ENCODE assay signal across 17 mouse cellular contexts in the genomic region with DNA sequence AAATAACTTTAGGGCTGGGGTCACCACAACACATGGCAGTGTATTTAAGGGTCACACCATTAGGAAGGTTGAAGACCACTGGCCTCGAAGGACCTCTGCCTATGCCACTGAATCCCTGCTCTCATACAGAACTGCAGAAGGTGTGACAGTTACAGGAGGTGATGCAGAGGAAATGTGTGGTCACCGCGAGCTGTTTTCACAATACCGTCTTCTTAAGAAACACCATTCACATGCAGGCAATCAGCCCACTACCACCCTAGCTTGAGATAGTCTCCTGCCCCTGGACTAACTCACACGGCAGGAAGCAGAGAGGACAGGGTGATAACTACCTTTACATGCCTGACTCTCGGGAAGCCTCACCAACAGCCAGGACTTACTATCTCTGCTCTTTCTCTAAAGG. TPM values are rescaled to one million over a fixed set of nuclear protein-coding genes. Genes with fewer than 3 reads are reported as not detected.
DNase-seq lines count a peak whose midpoint lies in the region; ATAC-seq and TF ChIP-seq lines count a peak whose summit lies in the region.
"Had no signal": no experiment of that assay in that cellular context is flagged by ENCODE, and none has a peak within 500 bp of the region (broad histone marks: within the 10 kb centered on the region; RNA-seq: fewer than 3 reads in every experiment).

No protein-coding gene starts in this region.

- H3K27me3 ChIP-seq in spleen, adult 2 months (ENCODE audit: control insufficient read depth, insufficient read depth, low read length), result no peaks in the 10 kb centered on the region
- H3K27me3 ChIP-seq: forebrain, embryonic 15.5 days had no signal

- no peaks in the 10 kb centered on the region for H3K36me3 ChIP-seq in spleen, adult 2 months (ENCODE audit: control insufficient read depth, insufficient read depth, low read length)
- H3K36me3 ChIP-seq in macrophage (ENCODE audit: inconsistent target), result peaks cover 27% of the 10 kb centered on the region; the same call in 1 of the 2 replicates
- H3K36me3 ChIP-seq: forebrain, embryonic 15.5 days had no signal

- peak overlapping the region; percentile 62 for H3K27ac ChIP-seq in spleen, adult 2 months (ENCODE audit: insufficient read depth, low read length)
- peak overlapping the region; percentile 51; the same call in 1 of the 2 replicates for H3K27ac ChIP-seq in macrophage
- H3K27ac ChIP-seq: embryonic facial prominence, embryonic 10.5 days; forebrain, embryonic 15.5 days had no signal

- no peak for TF ChIP-seq POLR2A in spleen, adult 2 months (IDR thresholded peaks at IDR 0.05; ENCODE audit: low read depth, low read length)

- no peak overlapping the region for H3K4me3 ChIP-seq in spleen, adult 2 months (ENCODE audit: extremely low read depth, insufficient read depth, insufficient read length)
- H3K4me3 ChIP-seq in macrophage (ENCODE audit: inconsistent target), result no peak overlapping the region
- H3K4me3 ChIP-seq: embryonic facial prominence, embryonic 10.5 days; erythroblast, embryonic 14.5 days; forebrain, embryonic 15.5 days had no signal

- TF ChIP-seq CTCF in spleen, adult 2 months (IDR thresholded peaks at IDR 0.05; ENCODE audit: extremely low read depth, insufficient read depth, insufficient read length, insufficient replicate concordance), result no peak

- 25% methylated on average over 6 of the region's 6 CpGs for WGBS in spleen, adult 2 months
- 14% methylated on average over 6 of the region's 6 CpGs for WGBS in macrophage (ENCODE audit: missing documents)

- ATAC-seq in hematopoietic stem cell, adult 5-6 weeks (replicated peaks in 1 of 2; ENCODE audit: insufficient read depth in 1 of 2, low FRiP score in 2 of 2, low TSS enrichment in 1 of 2, low read depth in 1 of 2, poor library complexity in 2 of 2, severe bottlenecking in 2 of 2), result peak; percentile 28 to 40; a peak in 3 of 4 replicates
- ATAC-seq: forebrain, embryonic 15.5 days had no signal

- DNase-seq in spleen, adult 2 months (ENCODE audit: low read depth in 1 of 2, low spot score in 2 of 2), result no peak
- no peak for DNase-seq in spleen, postnatal 4 days (ENCODE audit: low spot score in 2 of 2)
- DNase-seq in urinary bladder, postnatal 4 days (ENCODE audit: low spot score in 2 of 2), result no peak
- DNase-seq in kidney, adult 9 months, result no peak
- DNase-seq in cerebellum, adult 11-12 months, result no peak
- DNase-seq: adrenal gland, postnatal 36 days; cerebellum, postnatal 10 days; heart, postnatal 36 days; kidney, postnatal 25 days; lung, adult 2 months; right cerebral cortex, adult 18-20 months; thymus, postnatal 14 days had no signal

- H3K4me1 ChIP-seq in spleen, adult 2 months (ENCODE audit: control insufficient read depth, insufficient read depth, insufficient read length), result peaks cover 3% of the 10 kb centered on the region; the same call in 1 of the 2 replicates
- H3K4me1 ChIP-seq: embryonic facial prominence, embryonic 10.5 days had no signal

- peaks cover 100% of the 10 kb centered on the region for H3K79me2 ChIP-seq in macrophage (ENCODE audit: inconsistent target)

RNA-seq across cellular contexts. Expression of a gene that starts 25.4 kb away (rescaled TPM):
- polyA plus RNA-seq in spleen, adult 2 months (2012; rRNA removed), result 26.4 and 27.8 TPM in 2 replicates
- 29.5 and 30.9 TPM in 2 replicates for total RNA-seq in hematopoietic stem cell, adult 5-6 weeks (2017)
- total RNA-seq in macrophage (2018; cell fraction: chromatin; rRNA removed), result 100 to 1,000 TPM; 104 to 459 (median 241) TPM
- total RNA-seq in macrophage (2018; cell fraction: cytosol; rRNA removed), result 100 to 1,000 TPM in 2 of 26 experiments, 10 to 100 TPM in 24; 58.3 to 112 (median 76.4) TPM
- 100 to 1,000 TPM; 110 to 294 (median 189) TPM for total RNA-seq in macrophage (2018; cell fraction: nucleus; rRNA removed)
- polyA plus RNA-seq in macrophage (2018), result 31.2 to 52.4 TPM (median 52.4 TPM) in 3 replicates
